Mouse (Mus musculus) lung, adult 2 months (tissue): Measurements from ENCODE around the gene B3gat3. TPM values are rescaled to one million over a fixed set of nuclear protein-coding genes. Genes with fewer than 3 reads are reported as not detected.
"Not testable (repeated sequence)": the region's sequence is repeated elsewhere in the genome, so short reads cannot be mapped to it uniquely, and the experiment has no call there.

Experiments used
- DNase-seq: peaks from one replicate; pipeline ENCODE4 v3.0.0; 2022
- H3K4me1 ChIP-seq: fragments of 200-500 bp; 2 replicates; pipeline ENCODE4 v1.6.1; 2011; ENCODE audit warnings: low read length; ENCODE audit not compliant: control insufficient read depth, insufficient read depth
- H3K4me3 ChIP-seq: fragments of 200-500 bp; replicated peaks from 2 replicates; pipeline ENCODE3; 2011; ENCODE audit warnings: low read depth, mild to moderate bottlenecking, control low read depth, low read length; ENCODE audit errors: extremely low read depth
- CTCF ChIP-seq: fragments of 200-500 bp; IDR thresholded peaks from 2 replicates; pipeline ENCODE4 v1.5.1; 2011; ENCODE audit warnings: mild to moderate bottlenecking, low read length, control low read depth; ENCODE audit not compliant: insufficient read depth
- POLR2A ChIP-seq: fragments of 200-500 bp; IDR thresholded peaks from 2 replicates; pipeline ENCODE4 v1.6.1; 2011; ENCODE audit warnings: low read depth, mild to moderate bottlenecking, control low read depth, low read length, borderline replicate concordance; ENCODE audit errors: extremely low read depth
- WGBS: fragments of 180-500 bp; shearing (Covaris S2); methylation state at CpG from one replicate; pipeline ENCODE4 v1.1.7; 2018; 5-methylcytosine and 5-hydroxymethylcytosine counted together
- polyA plus RNA-seq: library from polyadenylated mRNA; depleted of rRNA; stranded (reverse); fragments of >200 nt; gene quantifications from 2 replicates; pipeline ENCODE4 v1.2.3, GENCODE M21; 2012

B3gat3 gene
- polyA plus RNA-seq, 1 experiment: 92.3 TPM

- WGBS: 2% methylated on average over 46 of the region's 46 CpGs
- no peak for TF ChIP-seq CTCF
- peak; percentile 70; the same call in 1 of the 2 replicates for TF ChIP-seq POLR2A
These were observed 33.2 kb downstream of the B3gat3 start, which contains the start of gene Tut1 for GRCm38 (mm10) chr19:8953135-8954039. Gene Tut1, plus strand, starts transcription at chr19:8953847.

GRCm38 (mm10) chr19:8954171-8954570, 34.0 kb downstream of the B3gat3 start:
- TF ChIP-seq POLR2A (no peak), CTCF (no peak)
- no peak for DNase-seq
- peak overlapping the region; percentile 80 for H3K4me3 ChIP-seq
- WGBS: 4% methylated on average over 9 of the region's 9 CpGs
- H3K4me1 ChIP-seq: peaks cover 8% of the 10 kb centered on the region; the same call in 1 of the 2 replicates

More at GRCm38 (mm10) chr19:8953135-8954039, 33.2 kb downstream of the B3gat3 start, which contains the start of gene Tut1:
- peaks cover 8% of the 10 kb centered on the region; the same call in 1 of the 2 replicates for H3K4me1 ChIP-seq
- peak within 1 kb of the TSS; percentile 80 for H3K4me3 ChIP-seq
- DNase-seq: peak; percentile 91

- no peak overlapping the region for H3K4me3 ChIP-seq
- no peak for TF ChIP-seq POLR2A
- TF ChIP-seq CTCF: no peak
- H3K4me1 ChIP-seq: 0 out of 2 replicates have a peak, but pooled peaks cover 3% of the 10 kb centered on the region
- WGBS: 88% methylated on average over 2 of the region's 2 CpGs
- no peak for DNase-seq
These were observed 42.1 kb downstream of the B3gat3 start for GRCm38 (mm10) chr19:8962256-8962655.

GRCm38 (mm10) chr19:8965075-8965474, 44.9 kb downstream of the B3gat3 start:
- Histone ChIP-seq H3K4me1 (peaks cover 8% of the 10 kb centered on the region), H3K4me3 (no peak overlapping the region)
- no peak for TF ChIP-seq CTCF
- TF ChIP-seq POLR2A: no peak
- WGBS: 83% methylated on average over 11 of the region's 11 CpGs
- DNase-seq: no peak

- no peak for DNase-seq
- no peak overlapping the region for H3K4me3 ChIP-seq
- TF ChIP-seq POLR2A (no peak), CTCF (no peak)
- WGBS: 47% methylated on average over 8 of the region's 8 CpGs
- peaks cover 8% of the 10 kb centered on the region for H3K4me1 ChIP-seq
These were observed 45.6 kb downstream of the B3gat3 start for GRCm38 (mm10) chr19:8965771-8966170.

GRCm38 (mm10) chr19:8966198-8966589, 46.0 kb downstream of the B3gat3 start:
- 12% methylated on average over 5 of the region's 5 CpGs for WGBS
- peak; percentile 42 for DNase-seq
- peak overlapping the region; percentile 94 for H3K4me3 ChIP-seq
- H3K4me1 ChIP-seq: peaks cover 8% of the 10 kb centered on the region
- no peak for TF ChIP-seq POLR2A
- TF ChIP-seq CTCF: no peak

GRCm38 (mm10) chr19:8966590-8967372, 46.6 kb downstream of the B3gat3 start, which contains the start of gene Eef1g:
Gene Eef1g, plus strand, starts transcription at chr19:8967041.
- TF ChIP-seq CTCF (no peak), POLR2A (peak; percentile 80; the same call in 1 of the 2 replicates)
- WGBS: under 1% methylated on average over 52 of the region's 52 CpGs
- DNase-seq: peak; percentile 96
- Histone ChIP-seq H3K4me3 (peak within 1 kb of the TSS; percentile 94), H3K4me1 (peaks cover 8% of the 10 kb centered on the region)

GRCm38 (mm10) chr19:8967373-8967743, 47.2 kb downstream of the B3gat3 start:
- H3K4me1 ChIP-seq: peaks cover 8% of the 10 kb centered on the region
- 1% methylated on average over 8 of the region's 8 CpGs for whole genome bisulfite sequencing
- H3K4me3 ChIP-seq: peak overlapping the region; percentile 58
- TF ChIP-seq CTCF (no peak), POLR2A (no peak)
- DNase-seq: no peak

GRCm38 (mm10) chr19:8967893-8968292, 47.7 kb downstream of the B3gat3 start:
- no peak for TF ChIP-seq POLR2A
- TF ChIP-seq CTCF: no peak
- H3K4me1 ChIP-seq: peaks cover 8% of the 10 kb centered on the region

GRCm38 (mm10) chr19:8972491-8972890, 52.3 kb downstream of the B3gat3 start:
- DNase-seq, H3K4me3 ChIP-seq, H3K4me1 ChIP-seq: not testable (repeated sequence)
- 80% methylated on average over 8 of the region's 8 CpGs for WGBS

More at GRCm38 (mm10) chr19:8967893-8968292, 47.7 kb downstream of the B3gat3 start:
- 6% methylated on average over 9 of the region's 9 CpGs for WGBS
- no peak overlapping the region for H3K4me3 ChIP-seq
- DNase-seq: no peak
